Comparison of ENCODE assay signal across 16 mouse cellular contexts in genomic region chr10:22782684-22783083, GRCm38 (mm10). TPM values are rescaled to one million over a fixed set of nuclear protein-coding genes. Genes with fewer than 3 reads are reported as not detected.
DNase-seq lines count a peak whose midpoint lies in the region; ATAC-seq and TF ChIP-seq lines count a peak whose summit lies in the region.
"Had no signal": no experiment of that assay in that cellular context is flagged by ENCODE, and none has a peak within 500 bp of the region (broad histone marks: within the 10 kb centered on the region; RNA-seq: fewer than 3 reads in every experiment).

No protein-coding gene starts in this region.

- H3K27ac ChIP-seq in hindbrain, postnatal 0 days = no peak overlapping the region
- H3K27ac ChIP-seq in hindbrain, embryonic 13.5 days = no peak overlapping the region
- H3K27ac ChIP-seq: forebrain, embryonic 12.5 days; hindbrain, embryonic 14.5 days; limb, embryonic 10.5 days had no signal

- no peaks in the 10 kb centered on the region for H3K4me1 ChIP-seq in hindbrain, postnatal 0 days (ENCODE audit: insufficient read depth, low read length)
- no peaks in the 10 kb centered on the region for H3K4me1 ChIP-seq in hindbrain, embryonic 13.5 days (replicated peaks)
- H3K4me1 ChIP-seq in lung, adult 2 months (ENCODE audit: control insufficient read depth, insufficient read depth, low read length) = no peaks in the 10 kb centered on the region
- H3K4me1 ChIP-seq: forebrain, embryonic 12.5 days; limb, embryonic 10.5 days had no signal

- TF ChIP-seq CTCF in hindbrain, postnatal 0 days (IDR thresholded peaks at IDR 0.05; ENCODE audit: low read depth) = peak; percentile 38; the same call in 1 of the 2 replicates
- peak; percentile 42 for TF ChIP-seq CTCF in lung, adult 2 months (IDR thresholded peaks at IDR 0.05; ENCODE audit: insufficient read depth, low read length)

- no peak for TF ChIP-seq POLR2A in lung, adult 2 months (IDR thresholded peaks at IDR 0.05; ENCODE audit: borderline replicate concordance, extremely low read depth, low read depth, low read length)

- 52% methylated on average over 3 of the region's 3 CpGs for WGBS in hindbrain, postnatal 0 days
- 64% methylated on average over 3 of the region's 3 CpGs for WGBS in hindbrain, embryonic 13.5 days
- 30% methylated on average over 3 of the region's 3 CpGs for WGBS in lung, adult 2 months

- no peaks in the 10 kb centered on the region for H3K9me3 ChIP-seq in hindbrain, postnatal 0 days (ENCODE audit: low read length)
- no peaks in the 10 kb centered on the region for H3K9me3 ChIP-seq in hindbrain, embryonic 13.5 days
- H3K9me3 ChIP-seq: forebrain, embryonic 12.5 days; G1E; limb, embryonic 10.5 days had no signal

- no peak overlapping the region for H3K9ac ChIP-seq in hindbrain, postnatal 0 days (replicated peaks; ENCODE audit: low read length)
- no peak overlapping the region for H3K9ac ChIP-seq in hindbrain, embryonic 13.5 days
- H3K9ac ChIP-seq: forebrain, embryonic 12.5 days; hindbrain, embryonic 14.5 days had no signal

- no peaks in the 10 kb centered on the region for H3K36me3 ChIP-seq in hindbrain, postnatal 0 days (ENCODE audit: insufficient read depth, low read length)
- no peaks in the 10 kb centered on the region for H3K36me3 ChIP-seq in hindbrain, embryonic 13.5 days
- H3K36me3 ChIP-seq: forebrain, embryonic 12.5 days; G1E; limb, embryonic 10.5 days had no signal

- peak; percentile 10 for DNase-seq in adrenal gland, postnatal 10 days
- no peak for DNase-seq in adrenal gland, adult 2 months
- DNase-seq in hindbrain, postnatal 0 days (ENCODE audit: low spot score) = no peak
- DNase-seq in lung, adult 2 months = no peak
- DNase-seq in lung, postnatal 25 days (ENCODE audit: low spot score) = no peak
- DNase-seq in lung, postnatal 36 days = peak; percentile 41
- no peak for DNase-seq in cerebellum, adult 11-12 months
- DNase-seq: gastrocnemius, postnatal 25 days; thymus, postnatal 14 days had no signal

- H3K4me2 ChIP-seq in hindbrain, postnatal 0 days (ENCODE audit: low read depth, low read length) = no peak overlapping the region
- no peak overlapping the region for H3K4me2 ChIP-seq in hindbrain, embryonic 13.5 days
- H3K4me2 ChIP-seq: forebrain, embryonic 12.5 days; hindbrain, embryonic 14.5 days had no signal

- ATAC-seq in hindbrain, postnatal 0 days = no peak
- ATAC-seq in hindbrain, embryonic 13.5 days (ENCODE audit: low FRiP score) = no peak
- ATAC-seq: midbrain, embryonic 16.5 days had no signal

- H3K4me3 ChIP-seq in hindbrain, postnatal 0 days (ENCODE audit: low read length) = no peak overlapping the region
- no peak overlapping the region for H3K4me3 ChIP-seq in hindbrain, embryonic 13.5 days
- H3K4me3 ChIP-seq in lung, adult 2 months (replicated peaks; ENCODE audit: extremely low read depth, low read depth, low read length) = no peak overlapping the region
- H3K4me3 ChIP-seq: forebrain, embryonic 12.5 days; limb, embryonic 10.5 days had no signal

- H3K27me3 ChIP-seq in hindbrain, postnatal 0 days (ENCODE audit: insufficient read depth, low read length) = no peaks in the 10 kb centered on the region
- H3K27me3 ChIP-seq in hindbrain, embryonic 13.5 days = no peaks in the 10 kb centered on the region
- H3K27me3 ChIP-seq: forebrain, embryonic 12.5 days had no signal

RNA-seq across cellular contexts. Expression of gene Tcf21, which starts 37.3 kb away (rescaled TPM):
- total RNA-seq in adrenal gland, postnatal 10 days (2021) = 10 to 100 TPM; 16.5 to 17.0 TPM
- 10 to 100 TPM; 10.4 to 19.2 TPM for total RNA-seq in adrenal gland, adult 2 months (2021)
- 18.0 and 18.3 TPM in 2 replicates for polyA plus RNA-seq in adrenal gland, adult 2 months (2012; rRNA removed)
- total RNA-seq in hindbrain, postnatal 0 days (2014; rRNA removed) = 0.47 TPM in 1 of 2 replicates, not detected in the other
- polyA plus RNA-seq in hindbrain, postnatal 0 days (2015; fragmentation: Nextera tagmentation; extraction: Ambion mirVana) = 0.89 and 1.4 TPM in 2 replicates
- 1.0 and 1.5 TPM in 2 replicates for polyA plus RNA-seq in hindbrain, embryonic 13.5 days (2015; fragmentation: Nextera tagmentation; extraction: Ambion mirVana)
- 190 and 228 TPM in 2 replicates for polyA plus RNA-seq in lung, adult 2 months (2012; rRNA removed)
- total RNA-seq: G1E; gastrocnemius, postnatal 25 days; neutrophil, adult 5-6 weeks had no signal
- polyA plus RNA-seq: forebrain, embryonic 12.5 days; G1E had no signal

RNA-seq across cellular contexts. Expression of gene Tbpl1, which starts 50.9 kb away (rescaled TPM):
- total RNA-seq in adrenal gland, postnatal 10 days (2021) = 10 to 100 TPM; 30.1 to 33.5 TPM
- 10 to 100 TPM; 24.9 to 37.9 TPM for total RNA-seq in adrenal gland, adult 2 months (2021)
- 34.3 and 36.3 TPM in 2 replicates for polyA plus RNA-seq in adrenal gland, adult 2 months (2012; rRNA removed)
- total RNA-seq in hindbrain, postnatal 0 days (2014; rRNA removed) = 30.1 and 39.6 TPM in 2 replicates
- 58.3 and 63.3 TPM in 2 replicates for polyA plus RNA-seq in hindbrain, postnatal 0 days (2015; fragmentation: Nextera tagmentation; extraction: Ambion mirVana)
- polyA plus RNA-seq in hindbrain, embryonic 13.5 days (2015; fragmentation: Nextera tagmentation; extraction: Ambion mirVana) = 115 and 117 TPM in 2 replicates
- polyA plus RNA-seq in lung, adult 2 months (2012; rRNA removed) = 23.4 and 36.4 TPM in 2 replicates

Comparison
In these comparisons a context has a peak if more than half of its experiments do, and no peak if none do; other contexts are left out.
1. DNase-seq: peak in adrenal gland, postnatal 10 days (single experiment) and lung, postnatal 36 days (single experiment); none in adrenal gland, adult 2 months (single experiment), hindbrain, postnatal 0 days (single experiment), lung, adult 2 months (single experiment), lung, postnatal 25 days (single experiment) and cerebellum, adult 11-12 months (single experiment).